Mouse (Mus musculus): ENCODE measurements around the gene Lig4.

DNA sequence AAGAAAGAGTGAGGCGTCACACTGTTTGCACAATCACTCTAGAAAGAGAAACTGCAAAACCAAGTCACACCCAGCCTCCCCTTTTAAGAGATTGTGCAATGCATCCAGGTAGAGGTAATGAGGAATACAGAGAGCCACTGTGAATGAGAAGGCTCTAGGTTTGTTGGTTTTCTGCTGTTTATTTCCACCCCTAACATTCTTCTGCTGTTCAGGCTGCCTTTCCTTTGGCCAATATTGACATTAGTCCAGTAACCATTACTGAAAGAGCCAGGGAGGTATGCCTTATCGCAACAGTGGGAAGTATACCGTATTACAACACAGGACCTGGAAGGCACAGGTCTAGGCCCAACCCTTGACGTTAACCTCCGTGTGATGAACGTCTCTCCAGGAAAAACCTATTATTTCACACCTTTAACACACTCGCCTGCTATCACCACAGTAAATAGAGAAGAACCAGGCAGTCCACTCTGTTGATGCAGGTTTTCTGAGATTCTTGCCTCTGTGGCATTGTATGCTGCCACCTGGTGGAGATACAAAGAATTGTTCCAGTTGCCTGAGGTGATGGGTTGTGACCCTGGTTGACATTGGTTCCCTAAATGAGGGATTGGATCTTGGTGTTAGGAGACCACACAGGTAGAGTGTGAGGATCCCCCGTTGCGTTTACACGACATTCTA is 42.5 kb downstream of the Lig4 start:
- peak; percentile 70 for TF ChIP-seq CTCF (conservative IDR thresholded peaks at IDR 0.05; ENCODE audit: insufficient read depth, insufficient read length, low read depth, low read length)
- no peak for TF ChIP-seq POLR2A (IDR thresholded peaks at IDR 0.05; ENCODE audit: low read depth, low read length)

Data from kidney, adult 2 months (tissue).